In genomic region chr2:75938117-75939063, GRCm38 (mm10) we compare ENCODE assay signal across 8 mouse cellular contexts. TPM values are rescaled to one million over a fixed set of nuclear protein-coding genes. Genes with fewer than 3 reads are reported as not detected.
DNase-seq lines count a peak whose midpoint lies in the region; ATAC-seq lines count a peak whose summit lies in the region.

Gene Ttc30b, minus strand, starts transcription at chr2:75938585.

- peak within 1 kb of the TSS; percentile 54 for H3K4me3 ChIP-seq in hindbrain, embryonic 11.5 days (ENCODE audit: low read depth, low read length)
- H3K4me3 ChIP-seq in lung, embryonic 16.5 days (ENCODE audit: low read length), result peak within 1 kb of the TSS; percentile 69

- H3K9ac ChIP-seq in hindbrain, embryonic 11.5 days (ENCODE audit: low read depth, low read length), result peak within 1 kb of the TSS; percentile 53
- peak within 1 kb of the TSS; percentile 70 for H3K9ac ChIP-seq in lung, embryonic 16.5 days (ENCODE audit: low read length)

- H3K36me3 ChIP-seq in hindbrain, embryonic 11.5 days (ENCODE audit: control insufficient read depth, insufficient read depth, low read length), result no peaks in the 10 kb centered on the region
- H3K36me3 ChIP-seq in lung, embryonic 16.5 days (ENCODE audit: control insufficient read depth, insufficient read depth, low read length), result no peaks in the 10 kb centered on the region

- no peaks in the 10 kb centered on the region for H3K4me1 ChIP-seq in hindbrain, embryonic 11.5 days (replicated peaks; ENCODE audit: control insufficient read depth, insufficient read depth, low read length)
- peaks cover 4% of the 10 kb centered on the region for H3K4me1 ChIP-seq in lung, embryonic 16.5 days (replicated peaks; ENCODE audit: control insufficient read depth, insufficient read depth, low read length)

- no peaks in the 10 kb centered on the region for H3K9me3 ChIP-seq in hindbrain, embryonic 11.5 days (ENCODE audit: control insufficient read depth, low read length)
- H3K9me3 ChIP-seq in lung, embryonic 16.5 days (ENCODE audit: control insufficient read depth, low read length), result no peaks in the 10 kb centered on the region

- peak; percentile 91 for ATAC-seq in hindbrain, embryonic 11.5 days (ENCODE audit: low FRiP score)
- ATAC-seq in lung, embryonic 16.5 days (ENCODE audit: low read depth), result peak; percentile 85

- no peaks in the 10 kb centered on the region for H3K27me3 ChIP-seq in hindbrain, embryonic 11.5 days (ENCODE audit: control insufficient read depth, insufficient read depth, low read length)
- no peaks in the 10 kb centered on the region for H3K27me3 ChIP-seq in lung, embryonic 16.5 days (ENCODE audit: control insufficient read depth, insufficient read depth, low read depth, low read length)

- 4% methylated on average over 38 of the region's 42 CpGs for WGBS in hindbrain, embryonic 11.5 days
- WGBS in lung, embryonic 16.5 days, result 5% methylated on average over 38 of the region's 42 CpGs

- H3K4me2 ChIP-seq in hindbrain, embryonic 11.5 days (replicated peaks; ENCODE audit: low read depth, low read length), result peak within 1 kb of the TSS; percentile 53
- peak within 1 kb of the TSS; percentile 63 for H3K4me2 ChIP-seq in lung, embryonic 16.5 days (ENCODE audit: low read depth, low read length)

- H3K27ac ChIP-seq in hindbrain, embryonic 11.5 days (ENCODE audit: low read depth, low read length), result no peak within 1 kb of the TSS
- peak within 1 kb of the TSS; percentile 86 for H3K27ac ChIP-seq in lung, embryonic 16.5 days (ENCODE audit: low read length)

- DNase-seq in Muller cell, postnatal 12 days (ENCODE audit: inconsistent ontology term), result peak; percentile 82
- peak; percentile 84 for DNase-seq in cerebellum, adult 9-11 months
- peak; percentile 52 to 70 for DNase-seq in frontal cortex, postnatal 10 days (ENCODE audit: low spot score in 2 of 2)
- DNase-seq in hindbrain, embryonic 11.5 days (ENCODE audit: low spot score), result peak; percentile 89
- peak; percentile 80 for DNase-seq in layer of hippocampus, adult 9-11 months
- DNase-seq in ovary, adult 18-20 months (ENCODE audit: low spot score), result peak; percentile 48
- peak; percentile 89 for DNase-seq in thymus, postnatal 0 days (ENCODE audit: low spot score)

RNA-seq across cellular contexts. Expression of gene Ttc30b, which starts in this region (rescaled TPM):
- polyA plus RNA-seq in hindbrain, embryonic 11.5 days (2014; fragmentation: Nextera tagmentation; extraction: Ambion mirVana), result 10.6 and 13.9 TPM in 2 replicates
- polyA plus RNA-seq in lung, embryonic 16.5 days (2015; fragmentation: Nextera tagmentation; extraction: Ambion mirVana), result 20.5 and 22.4 TPM in 2 replicates
- polyA plus RNA-seq in thymus, postnatal 0 days (2015; fragmentation: Nextera tagmentation; extraction: Ambion mirVana), result 4.2 and 5.5 TPM in 2 replicates
